Mouse (Mus musculus) G1E (cell line): Measurements from ENCODE around the gene Tlr6.

Experiments
- CTCF ChIP-seq: IDR thresholded peaks from 2 replicates; pipeline ENCODE4 v1.5.1; 2012; ENCODE audit warnings: low read depth, low read length, inconsistent platforms, mixed read lengths
- GATA1 ChIP-seq: IDR thresholded peaks from 2 replicates; pipeline ENCODE4 v1.6.1; 2012; ENCODE audit warnings: borderline replicate concordance, low read length, inconsistent platforms, mixed read lengths
- POLR2AphosphoS5 ChIP-seq: IDR thresholded peaks from 2 replicates; pipeline ENCODE4 v1.6.1; 2012; ENCODE audit warnings: low read depth, low read length, inconsistent platforms; ENCODE audit not compliant: insufficient replicate concordance
- TAL1 ChIP-seq: conservative IDR thresholded peaks from 2 replicates; pipeline ENCODE4 v1.6.1; 2012; ENCODE audit warnings: low read depth, low read length, inconsistent platforms, mixed read lengths

DNA sequence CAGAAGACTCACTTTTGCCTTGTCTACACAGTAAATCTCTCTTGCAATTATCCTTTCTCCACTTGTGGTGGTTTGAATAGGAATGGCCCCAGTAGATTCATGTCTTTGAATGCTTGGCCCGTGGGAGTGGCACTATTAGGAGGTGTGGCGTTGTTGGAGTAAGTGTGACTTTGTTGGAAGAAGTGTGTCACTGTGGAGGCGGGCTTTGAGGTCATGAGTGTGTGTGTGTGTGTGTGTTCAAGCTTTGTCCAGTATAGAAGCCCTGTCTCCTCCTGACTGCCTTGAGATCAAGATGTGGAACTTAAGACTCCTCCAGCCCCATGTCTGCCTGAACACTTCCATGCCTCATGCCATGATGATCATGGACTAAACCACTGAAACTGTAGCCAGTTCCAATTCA lies 3.8 kb upstream of the Tlr6 start:
- TF ChIP-seq CTCF: no peak
- TF ChIP-seq TAL1: no peak
- no peak for TF ChIP-seq POLR2AphosphoS5
- TF ChIP-seq GATA1: no peak
